Mouse (Mus musculus): ENCODE results near the gene Glis1. TPM values are rescaled to one million over a fixed set of nuclear protein-coding genes. Genes with fewer than 3 reads are reported as not detected.

The Glis1 gene
- polyA plus RNA-seq, 1 experiment from 2014 or later = 0.18 TPM

DNA sequence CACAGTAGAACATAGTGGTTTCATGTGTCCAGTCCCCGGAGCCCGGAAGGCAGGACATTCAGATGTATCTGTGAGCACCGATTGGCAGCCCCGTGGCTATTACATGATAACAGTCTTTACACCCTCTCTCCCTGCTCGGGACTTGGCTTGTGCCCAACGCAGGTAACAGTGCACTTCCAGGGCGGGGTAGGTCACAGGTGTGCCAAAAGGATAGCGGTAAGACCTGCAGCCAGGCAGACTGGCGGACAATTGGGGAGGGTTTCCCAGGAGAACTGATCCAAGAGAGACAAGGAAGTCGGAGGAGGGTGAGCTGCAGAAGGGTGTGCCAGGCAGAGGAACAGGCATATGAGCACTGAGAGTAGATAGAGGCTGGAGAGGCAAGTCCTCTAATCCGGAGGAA, 84.4 kb downstream of the Glis1 start:
- H3K9ac ChIP-seq (replicated peaks) = no peak overlapping the region
- no peaks in the 10 kb centered on the region for H3K4me1 ChIP-seq (ENCODE audit: insufficient read depth)
- H3K27ac ChIP-seq (ENCODE audit: low read depth) = no peak overlapping the region
- no peak overlapping the region for H3K4me2 ChIP-seq (ENCODE audit: low read depth, low read length)
- DNase-seq = no peak
- H3K9me3 ChIP-seq (ENCODE audit: low read length) = no peaks in the 10 kb centered on the region
- ATAC-seq = no peak
- WGBS (ENCODE audit: insufficient replicate concordance) = 76% methylated on average over 11 of the region's 11 CpGs
- H3K36me3 ChIP-seq (replicated peaks; ENCODE audit: insufficient read depth, low read length) = no peaks in the 10 kb centered on the region
- H3K4me3 ChIP-seq (ENCODE audit: low read depth, low read length) = no peak overlapping the region
- H3K27me3 ChIP-seq (ENCODE audit: insufficient read depth, low read length) = no peaks in the 10 kb centered on the region
- no peak for TF ChIP-seq EP300 (IDR thresholded peaks at IDR 0.05; ENCODE audit: low read depth)
- no peak for TF ChIP-seq CTCF (IDR thresholded peaks at IDR 0.05; ENCODE audit: low read depth)

DNA sequence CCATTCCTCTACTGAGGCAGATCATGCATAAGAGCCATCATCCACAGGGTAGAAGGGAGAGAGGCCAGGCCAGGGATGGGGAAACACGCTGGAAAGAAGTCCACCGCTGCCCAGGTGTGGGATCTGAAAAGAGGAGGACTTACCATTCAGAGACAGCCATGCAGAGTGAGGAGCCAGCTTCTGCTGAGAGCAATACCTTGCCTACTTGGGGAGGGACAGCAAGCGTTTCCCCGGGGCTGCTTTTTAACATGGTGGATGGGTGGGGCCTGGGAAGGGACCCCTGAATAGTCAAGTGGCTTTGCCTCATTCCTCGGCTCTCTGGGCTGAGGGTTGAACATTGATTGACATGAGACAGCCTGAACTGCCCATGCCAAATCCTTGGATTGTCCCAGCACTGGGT, 85.7 kb downstream of the Glis1 start:
- no peaks in the 10 kb centered on the region for H3K4me1 ChIP-seq (ENCODE audit: insufficient read depth)
- H3K9me3 ChIP-seq (ENCODE audit: low read length) = no peaks in the 10 kb centered on the region
- WGBS (ENCODE audit: insufficient replicate concordance) = 77% methylated on average over 5 of the region's 5 CpGs
- no peak overlapping the region for H3K27ac ChIP-seq (ENCODE audit: low read depth)
- ATAC-seq = no peak
- no peak for TF ChIP-seq EP300 (IDR thresholded peaks at IDR 0.05; ENCODE audit: low read depth)
- no peak for TF ChIP-seq CTCF (IDR thresholded peaks at IDR 0.05; ENCODE audit: low read depth)
- H3K9ac ChIP-seq (replicated peaks) = no peak overlapping the region
- no peaks in the 10 kb centered on the region for H3K27me3 ChIP-seq (ENCODE audit: insufficient read depth, low read length)
- DNase-seq = no peak
- H3K4me2 ChIP-seq (ENCODE audit: low read depth, low read length) = no peak overlapping the region
- no peak overlapping the region for H3K4me3 ChIP-seq (ENCODE audit: low read depth, low read length)
- H3K36me3 ChIP-seq (replicated peaks; ENCODE audit: insufficient read depth, low read length) = no peaks in the 10 kb centered on the region

DNA sequence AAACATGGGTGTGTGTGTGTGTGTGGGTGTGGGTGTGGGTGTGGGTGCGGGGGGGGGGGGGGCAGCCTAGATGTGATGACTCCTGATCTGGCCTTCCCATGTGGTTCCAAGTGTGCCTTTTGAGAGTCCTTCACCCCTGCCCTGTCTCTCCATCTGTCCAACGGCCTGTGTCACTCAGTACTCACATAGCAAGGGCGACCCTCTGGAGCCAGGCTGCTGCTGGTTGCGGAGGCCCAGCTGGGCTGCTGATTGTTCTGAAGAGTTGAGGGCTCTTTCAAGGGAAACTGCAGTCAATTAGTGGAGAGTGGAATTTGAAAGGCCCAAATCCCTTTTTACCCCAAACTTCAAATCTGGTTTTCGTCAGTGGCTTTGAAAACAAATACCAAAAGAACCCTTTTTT, 86.4 kb downstream of the Glis1 start:
- Histone ChIP-seq H3K9me3 (ENCODE audit: low read length) (no peaks in the 10 kb centered on the region), H3K36me3 (replicated peaks; ENCODE audit: insufficient read depth, low read length) (no peaks in the 10 kb centered on the region), H3K27me3 (ENCODE audit: insufficient read depth, low read length) (no peaks in the 10 kb centered on the region), H3K9ac (replicated peaks) (no peak overlapping the region), H3K4me3 (ENCODE audit: low read depth, low read length) (no peak overlapping the region), H3K4me2 (ENCODE audit: low read depth, low read length) (no peak overlapping the region), H3K27ac (ENCODE audit: low read depth) (no peak overlapping the region), H3K4me1 (ENCODE audit: insufficient read depth) (no peaks in the 10 kb centered on the region)
- ATAC-seq = no peak
- no peak for DNase-seq
- TF ChIP-seq CTCF (IDR thresholded peaks at IDR 0.05; ENCODE audit: low read depth) (no peak), EP300 (IDR thresholded peaks at IDR 0.05; ENCODE audit: low read depth) (no peak)
- 71% methylated on average over 4 of the region's 5 CpGs for WGBS (ENCODE audit: insufficient replicate concordance)

DNA sequence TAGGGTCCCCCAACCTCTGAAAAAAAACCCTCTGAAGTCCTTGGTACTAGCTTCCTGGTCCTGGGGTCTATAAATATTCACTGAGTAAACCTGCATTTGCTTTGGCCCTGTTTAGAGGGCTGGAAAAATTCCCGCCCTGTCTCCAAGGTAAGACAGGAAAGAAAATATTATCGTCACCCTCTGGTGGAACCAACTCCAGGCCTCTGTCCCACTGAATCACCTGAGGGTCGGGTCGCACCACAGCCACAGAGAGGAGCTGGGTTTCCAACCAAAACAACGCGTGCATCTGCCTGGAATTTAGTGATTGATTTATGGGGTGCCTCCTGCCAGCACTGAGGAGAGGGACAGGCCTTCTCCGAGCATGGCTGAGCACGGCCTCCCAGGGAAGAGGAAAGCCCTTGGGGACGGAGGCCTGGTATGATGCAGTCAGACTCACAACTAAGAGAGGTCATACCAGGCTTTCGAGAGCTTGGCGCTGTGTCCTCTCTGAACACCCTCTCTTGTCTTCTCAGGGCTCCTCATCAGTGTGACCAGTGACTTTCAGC, 89.3 kb downstream of the Glis1 start:
- Histone ChIP-seq H3K4me3 (ENCODE audit: low read depth, low read length) (no peak overlapping the region), H3K36me3 (replicated peaks; ENCODE audit: insufficient read depth, low read length) (no peaks in the 10 kb centered on the region), H3K27me3 (ENCODE audit: insufficient read depth, low read length) (no peaks in the 10 kb centered on the region), H3K9ac (replicated peaks) (no peak overlapping the region), H3K9me3 (ENCODE audit: low read length) (no peaks in the 10 kb centered on the region), H3K4me1 (ENCODE audit: insufficient read depth) (no peaks in the 10 kb centered on the region), H3K27ac (ENCODE audit: low read depth) (no peak overlapping the region), H3K4me2 (ENCODE audit: low read depth, low read length) (no peak overlapping the region)
- no peak for TF ChIP-seq EP300 (IDR thresholded peaks at IDR 0.05; ENCODE audit: low read depth)
- TF ChIP-seq CTCF (IDR thresholded peaks at IDR 0.05; ENCODE audit: low read depth) = no peak
- ATAC-seq = no peak
- DNase-seq = no peak
- WGBS (ENCODE audit: insufficient replicate concordance) = 61% methylated on average over 11 of the region's 11 CpGs

DNA sequence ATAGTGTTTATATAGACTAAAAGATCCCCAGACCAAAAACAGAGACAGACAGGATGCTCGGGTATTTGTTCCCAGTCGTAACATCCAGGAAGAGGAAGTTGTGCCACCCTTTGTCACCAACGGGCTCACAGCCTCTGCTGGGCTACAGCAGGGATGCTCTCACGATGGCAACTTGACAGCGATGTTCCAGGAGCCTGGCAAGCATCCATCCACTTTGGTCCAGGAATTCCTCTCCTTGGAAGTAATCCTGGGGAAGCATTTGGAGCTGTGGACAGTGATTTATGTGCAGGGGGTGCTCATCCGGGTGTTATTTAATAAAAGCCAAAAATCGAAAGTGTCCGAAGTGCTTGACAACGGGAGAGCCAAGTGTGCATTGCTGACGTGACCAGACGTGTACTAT, 100.7 kb downstream of the Glis1 start:
- H3K4me2 ChIP-seq (ENCODE audit: low read depth, low read length) = no peak overlapping the region
- no peak overlapping the region for H3K27ac ChIP-seq (ENCODE audit: low read depth)
- no peak for ATAC-seq
- H3K9me3 ChIP-seq (ENCODE audit: low read length) = no peaks in the 10 kb centered on the region
- H3K4me3 ChIP-seq (ENCODE audit: low read depth, low read length) = no peak overlapping the region
- no peak overlapping the region for H3K9ac ChIP-seq (replicated peaks)
- WGBS (ENCODE audit: insufficient replicate concordance) = 66% methylated on average over 11 of the region's 11 CpGs
- TF ChIP-seq EP300 (IDR thresholded peaks at IDR 0.05; ENCODE audit: low read depth) = no peak
- no peak for TF ChIP-seq CTCF (IDR thresholded peaks at IDR 0.05; ENCODE audit: low read depth)
- DNase-seq = no peak
- no peaks in the 10 kb centered on the region for H3K36me3 ChIP-seq (replicated peaks; ENCODE audit: insufficient read depth, low read length)
- H3K4me1 ChIP-seq (ENCODE audit: insufficient read depth) = no peaks in the 10 kb centered on the region
- H3K27me3 ChIP-seq (ENCODE audit: insufficient read depth, low read length) = no peaks in the 10 kb centered on the region

DNA sequence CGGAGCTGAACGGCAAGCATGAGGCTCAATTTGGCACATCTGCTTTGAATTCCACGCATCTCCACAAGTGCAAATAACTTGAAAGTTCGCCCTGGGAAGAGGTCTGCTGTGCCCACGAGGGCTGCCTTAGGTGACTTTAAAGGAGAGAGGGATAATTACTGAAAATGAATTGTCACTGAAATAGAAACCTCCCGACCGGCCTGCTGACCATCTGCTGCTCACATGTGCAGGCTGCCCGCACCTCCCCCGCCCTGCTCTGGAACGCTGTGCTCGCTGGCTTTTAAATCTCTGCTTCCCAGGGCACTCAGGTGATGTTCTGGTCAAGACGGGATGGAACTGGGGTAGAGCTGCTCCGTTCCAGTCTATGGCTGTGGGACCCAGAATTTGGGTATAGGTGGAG, 103.7 kb downstream of the Glis1 start:
- no peaks in the 10 kb centered on the region for H3K27me3 ChIP-seq (ENCODE audit: insufficient read depth, low read length)
- WGBS (ENCODE audit: insufficient replicate concordance) = 58% methylated on average over 13 of the region's 13 CpGs
- no peaks in the 10 kb centered on the region for H3K36me3 ChIP-seq (replicated peaks; ENCODE audit: insufficient read depth, low read length)
- DNase-seq (no peak), ATAC-seq (no peak)
- H3K4me1 ChIP-seq (ENCODE audit: insufficient read depth) = no peaks in the 10 kb centered on the region
- H3K4me3 ChIP-seq (ENCODE audit: low read depth, low read length) = no peak overlapping the region
- TF ChIP-seq EP300 (IDR thresholded peaks at IDR 0.05; ENCODE audit: low read depth) = no peak
- TF ChIP-seq CTCF (IDR thresholded peaks at IDR 0.05; ENCODE audit: low read depth) = no peak
- no peaks in the 10 kb centered on the region for H3K9me3 ChIP-seq (ENCODE audit: low read length)
- no peak overlapping the region for H3K4me2 ChIP-seq (ENCODE audit: low read depth, low read length)
- no peak overlapping the region for H3K9ac ChIP-seq (replicated peaks)
- no peak overlapping the region for H3K27ac ChIP-seq (ENCODE audit: low read depth)

DNA sequence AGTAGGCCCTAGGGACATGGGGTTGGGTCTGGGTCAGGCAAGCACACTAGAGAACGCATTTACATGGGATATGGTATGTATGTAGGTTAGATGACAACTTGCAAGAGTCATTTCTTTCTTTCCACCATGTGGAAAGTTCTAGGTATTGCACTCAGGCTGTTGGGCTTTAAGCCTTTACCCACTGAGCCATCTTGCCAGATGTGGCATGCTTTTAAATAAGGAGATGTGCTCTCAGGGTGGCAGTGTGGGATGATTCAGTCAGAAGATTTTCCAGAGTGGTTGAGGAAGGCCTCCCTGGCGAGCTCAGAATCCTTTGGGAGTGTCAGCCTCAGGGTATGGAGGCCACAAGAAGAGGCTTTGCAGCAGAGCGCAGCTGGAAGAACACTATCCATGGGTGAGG, 104.2 kb downstream of the Glis1 start:
- Histone ChIP-seq H3K4me1 (ENCODE audit: insufficient read depth) (no peaks in the 10 kb centered on the region), H3K4me2 (ENCODE audit: low read depth, low read length) (no peak overlapping the region), H3K27ac (ENCODE audit: low read depth) (no peak overlapping the region), H3K36me3 (replicated peaks; ENCODE audit: insufficient read depth, low read length) (no peaks in the 10 kb centered on the region), H3K9ac (replicated peaks) (no peak overlapping the region), H3K27me3 (ENCODE audit: insufficient read depth, low read length) (no peaks in the 10 kb centered on the region), H3K4me3 (ENCODE audit: low read depth, low read length) (no peak overlapping the region), H3K9me3 (ENCODE audit: low read length) (no peaks in the 10 kb centered on the region)
- 69% methylated on average over 3 of the region's 3 CpGs for WGBS (ENCODE audit: insufficient replicate concordance)
- TF ChIP-seq EP300 (IDR thresholded peaks at IDR 0.05; ENCODE audit: low read depth) = no peak
- no peak for TF ChIP-seq CTCF (IDR thresholded peaks at IDR 0.05; ENCODE audit: low read depth)
- DNase-seq = no peak
- ATAC-seq = no peak
